Mouse (Mus musculus): ENCODE measurements around the gene Tmem80.

DNA sequence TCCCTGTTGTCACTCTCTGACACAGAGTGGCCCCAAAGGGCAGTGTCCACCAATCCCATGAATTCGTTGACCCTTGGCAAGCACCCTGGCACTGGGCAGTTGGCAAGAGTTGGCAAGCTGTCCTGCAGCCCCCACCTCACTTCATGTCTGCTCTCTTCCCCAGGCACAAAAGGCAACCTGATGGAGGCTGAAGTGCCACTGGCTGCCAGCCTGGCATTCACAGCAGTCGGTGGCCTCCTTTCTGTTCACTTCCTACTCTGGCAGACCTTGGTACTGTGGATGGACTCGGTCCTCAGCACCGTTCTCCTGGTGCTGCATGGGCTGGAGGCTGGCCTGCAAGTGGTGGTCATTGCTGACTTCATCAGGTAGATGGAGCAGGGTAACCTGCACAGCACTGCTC lies 8.1 kb downstream of the Tmem80 start:
- TF ChIP-seq CTCF (conservative IDR thresholded peaks at IDR 0.05; ENCODE audit: low read length): no peak
- TF ChIP-seq POU5F1 (IDR thresholded peaks at IDR 0.05; ENCODE audit: borderline replicate concordance, low read length): no peak
- TF ChIP-seq NANOG (IDR thresholded peaks at IDR 0.05; ENCODE audit: borderline replicate concordance, low read length): no peak

Data from E14TG2a.4 (cell line).